Mouse (Mus musculus): Measurements from ENCODE around the gene Apoc2.

DNA sequence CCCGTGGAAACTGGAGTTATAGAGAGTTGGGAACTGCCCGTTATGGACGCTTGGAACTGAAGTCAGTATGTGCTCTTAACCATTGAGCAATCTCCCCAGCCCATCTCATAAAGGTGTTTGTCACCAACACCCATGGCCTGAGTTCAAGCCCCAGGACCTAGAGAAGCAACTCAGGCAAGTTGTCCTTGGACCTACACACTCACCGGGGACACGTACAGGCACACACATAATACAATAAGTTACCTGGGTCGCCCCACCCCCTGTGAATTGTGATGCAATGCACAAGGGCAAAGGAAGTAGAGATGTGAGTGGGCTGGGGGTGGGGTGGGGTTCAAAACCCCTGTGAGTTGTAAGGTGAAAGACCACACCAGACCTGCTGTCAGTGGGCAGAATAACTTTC, 8.8 kb upstream of the Apoc2 start:
- TF ChIP-seq CTCF (IDR thresholded peaks at IDR 0.05; ENCODE audit: extremely low read depth, insufficient read depth, insufficient read length, insufficient replicate concordance) (no peak), POLR2A (IDR thresholded peaks at IDR 0.05; ENCODE audit: low read depth, low read length) (no peak)

All from spleen, adult 2 months (tissue).